Mouse (Mus musculus): ENCODE measurements at regions not wholly inside any gene's neighbourhood (a gene's known extent, or its start where the extent isn't known, plus 50 kb on each side); places are given as distances from the start of the nearest gene placed in this dataset.

GRCm38 (mm10) chr15:52232442-52232841, 1652.3 kb upstream of the Gm7489 start:
- H3K4me3 ChIP-seq (ENCODE audit: low read depth, low read length), result no peak overlapping the region
- no peak overlapping the region for H3K27ac ChIP-seq (ENCODE audit: low read length)
- H3K9me3 ChIP-seq (replicated peaks; ENCODE audit: control insufficient read depth, low read length), result no peaks in the 10 kb centered on the region
- H3K36me3 ChIP-seq (ENCODE audit: control insufficient read depth, insufficient read depth), result no peaks in the 10 kb centered on the region
- H3K4me2 ChIP-seq (ENCODE audit: low read depth, low read length), result no peak overlapping the region
- no peak for ATAC-seq (ENCODE audit: low read depth)
- WGBS (ENCODE audit: insufficient replicate concordance), result 82% methylated on average over 5 of the region's 5 CpGs
- H3K27me3 ChIP-seq (ENCODE audit: control insufficient read depth, insufficient read depth, low read depth, low read length), result no peaks in the 10 kb centered on the region
- no peak overlapping the region for H3K9ac ChIP-seq (ENCODE audit: low read depth, low read length)
- H3K4me1 ChIP-seq (ENCODE audit: control insufficient read depth, low read depth, low read length), result no peaks in the 10 kb centered on the region

- Histone ChIP-seq H3K27me3 (ENCODE audit: control insufficient read depth, insufficient read depth, low read depth, low read length) (no peaks in the 10 kb centered on the region), H3K4me3 (ENCODE audit: low read depth, low read length) (no peak overlapping the region), H3K9ac (ENCODE audit: low read depth, low read length) (no peak overlapping the region), H3K27ac (ENCODE audit: low read length) (no peak overlapping the region), H3K9me3 (replicated peaks; ENCODE audit: control insufficient read depth, low read length) (no peaks in the 10 kb centered on the region), H3K4me1 (ENCODE audit: control insufficient read depth, low read depth, low read length) (no peaks in the 10 kb centered on the region), H3K4me2 (ENCODE audit: low read depth, low read length) (no peak overlapping the region), H3K36me3 (ENCODE audit: control insufficient read depth, insufficient read depth) (no peaks in the 10 kb centered on the region)
- 12% methylated on average over 8 of the region's 8 CpGs for WGBS (ENCODE audit: insufficient replicate concordance)
- no peak for ATAC-seq (ENCODE audit: low read depth)
Measured at GRCm38 (mm10) chr15:52236220-52236619, 1648.5 kb upstream of the Gm7489 start.

GRCm38 (mm10) chr15:52242890-52243289, 1641.8 kb upstream of the Gm7489 start:
- H3K9me3 ChIP-seq (replicated peaks; ENCODE audit: control insufficient read depth, low read length), result no peaks in the 10 kb centered on the region
- H3K27me3 ChIP-seq (ENCODE audit: control insufficient read depth, insufficient read depth, low read depth, low read length), result no peaks in the 10 kb centered on the region
- no peak overlapping the region for H3K4me3 ChIP-seq (ENCODE audit: low read depth, low read length)
- H3K36me3 ChIP-seq (ENCODE audit: control insufficient read depth, insufficient read depth), result no peaks in the 10 kb centered on the region
- H3K4me2 ChIP-seq (ENCODE audit: low read depth, low read length), result no peak overlapping the region
- H3K4me1 ChIP-seq (ENCODE audit: control insufficient read depth, low read depth, low read length), result no peaks in the 10 kb centered on the region
- ATAC-seq (ENCODE audit: low read depth), result no peak
- WGBS (ENCODE audit: insufficient replicate concordance), result 71% methylated on average over 1 of the region's 1 CpGs
- no peak overlapping the region for H3K9ac ChIP-seq (ENCODE audit: low read depth, low read length)
- H3K27ac ChIP-seq (ENCODE audit: low read length), result no peak overlapping the region
